Mouse (Mus musculus): ENCODE data around the gene Smco3. TPM values are rescaled to one million over a fixed set of nuclear protein-coding genes. Genes with fewer than 3 reads are reported as not detected.

Smco3 gene
- total RNA-seq, 1 experiment from 2014 or later, result not detected

DNA sequence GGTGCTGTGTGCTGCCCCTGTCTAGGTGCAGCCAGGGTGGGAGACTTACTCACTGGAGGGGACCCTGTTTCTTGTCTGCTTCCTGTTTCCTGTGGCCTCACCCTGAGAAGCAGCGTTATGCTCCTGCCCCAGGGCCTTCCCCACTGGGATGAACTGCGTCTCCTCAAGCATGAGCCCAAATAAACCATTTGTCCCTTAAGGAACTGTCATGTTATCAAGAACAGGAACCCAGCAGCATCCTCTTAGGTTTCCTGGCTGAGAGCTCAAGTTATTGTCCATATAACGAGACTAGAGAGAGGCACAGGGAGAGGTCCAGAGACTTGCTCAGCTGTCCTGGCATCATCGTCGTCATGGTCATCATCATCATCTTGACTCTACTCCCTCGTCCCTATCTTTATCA is 15.0 kb upstream of the Smco3 start:
- no peak for ATAC-seq (replicated peaks in 1 of 2; ENCODE audit: insufficient read depth in 1 of 2, low FRiP score in 2 of 2, low TSS enrichment in 1 of 2, low read depth in 1 of 2, poor library complexity in 2 of 2, severe bottlenecking in 2 of 2)

DNA sequence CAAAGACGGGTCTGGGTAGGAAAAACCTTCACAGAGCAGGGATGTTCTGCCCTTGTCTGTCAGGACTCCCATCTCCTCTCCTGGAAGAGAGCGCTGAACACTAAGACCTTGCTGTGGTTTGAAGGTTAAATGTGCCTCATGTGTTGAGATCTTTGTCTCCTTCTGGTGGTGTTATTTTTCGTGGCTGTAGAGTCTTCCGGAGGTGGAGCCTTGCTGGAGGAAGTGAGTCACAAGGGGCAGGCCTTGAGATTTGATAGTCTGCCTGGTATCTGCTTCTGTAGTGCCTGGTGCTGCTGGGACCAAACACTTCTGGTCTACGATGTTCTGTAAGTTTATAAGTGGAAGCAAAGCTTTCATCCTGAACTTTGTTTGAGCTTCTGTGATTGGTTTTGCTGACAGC is 13.7 kb upstream of the Smco3 start:
- ATAC-seq (replicated peaks in 1 of 2; ENCODE audit: insufficient read depth in 1 of 2, low FRiP score in 2 of 2, low TSS enrichment in 1 of 2, low read depth in 1 of 2, poor library complexity in 2 of 2, severe bottlenecking in 2 of 2), result no peak

DNA sequence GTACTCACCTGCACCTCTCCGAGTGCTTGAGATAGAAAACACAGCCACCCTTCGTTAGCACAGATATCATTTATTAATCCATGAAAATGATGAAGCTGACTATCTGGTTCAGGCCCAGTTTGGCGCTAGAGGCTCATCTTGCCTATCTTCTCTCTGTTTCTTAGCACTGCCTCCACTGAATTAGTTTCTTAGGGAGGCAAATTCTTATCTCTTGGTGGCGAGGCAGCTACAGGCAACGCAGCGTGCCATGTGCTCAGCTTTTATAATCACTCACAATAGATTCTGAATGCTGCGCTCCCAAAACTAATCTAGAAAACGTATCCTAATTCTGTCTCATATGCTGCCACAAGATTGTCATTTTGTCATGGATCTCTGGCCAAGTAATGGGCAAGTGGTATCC is 13.1 kb upstream of the Smco3 start:
- ATAC-seq (replicated peaks in 1 of 2; ENCODE audit: insufficient read depth in 1 of 2, low FRiP score in 2 of 2, low TSS enrichment in 1 of 2, low read depth in 1 of 2, poor library complexity in 2 of 2, severe bottlenecking in 2 of 2), result no peak; a peak in 1 of 4 replicates

DNA sequence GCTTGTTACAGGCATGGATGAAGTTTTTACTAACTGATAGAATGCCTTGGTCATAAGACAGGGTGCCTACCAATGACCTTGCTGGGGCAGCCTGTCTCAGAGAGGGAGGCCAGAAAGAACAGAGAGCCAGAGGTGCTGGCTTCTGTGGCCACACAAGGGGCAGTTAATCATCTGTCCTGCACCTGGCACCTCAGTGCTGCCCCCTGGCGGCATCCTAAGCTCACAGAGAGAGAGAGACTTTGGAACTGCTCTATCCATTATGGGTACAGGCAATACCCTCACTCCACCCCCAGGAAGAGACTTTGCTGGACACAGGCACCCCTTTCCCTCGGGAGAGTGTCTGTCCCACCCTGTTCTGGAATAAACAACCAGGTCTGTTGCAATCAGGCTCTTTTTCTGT is 12.5 kb upstream of the Smco3 start:
- peak; percentile 67 to 73 for ATAC-seq (replicated peaks in 1 of 2; ENCODE audit: insufficient read depth in 1 of 2, low FRiP score in 2 of 2, low TSS enrichment in 1 of 2, low read depth in 1 of 2, poor library complexity in 2 of 2, severe bottlenecking in 2 of 2)

DNA sequence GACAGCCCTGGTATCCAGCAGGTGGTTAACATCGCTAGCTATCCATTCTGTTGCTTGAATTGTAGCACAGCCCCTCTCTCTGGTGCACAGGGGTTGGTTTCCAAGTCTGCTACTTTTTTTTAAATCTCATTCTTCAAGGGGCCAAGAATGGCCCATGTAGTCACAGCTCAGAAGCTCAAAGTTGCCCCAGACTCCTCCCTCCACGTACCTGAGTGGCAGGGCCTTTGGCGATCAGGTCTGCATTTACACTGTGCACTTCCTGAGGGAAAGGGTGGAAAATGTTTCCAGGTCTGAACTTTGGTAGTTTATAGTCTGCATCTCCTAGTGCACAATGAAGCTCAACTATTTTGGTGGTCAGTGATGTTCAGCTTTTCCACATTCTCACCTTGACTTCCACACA is 12.0 kb upstream of the Smco3 start:
- ATAC-seq (replicated peaks in 1 of 2; ENCODE audit: insufficient read depth in 1 of 2, low FRiP score in 2 of 2, low TSS enrichment in 1 of 2, low read depth in 1 of 2, poor library complexity in 2 of 2, severe bottlenecking in 2 of 2), result no peak

DNA sequence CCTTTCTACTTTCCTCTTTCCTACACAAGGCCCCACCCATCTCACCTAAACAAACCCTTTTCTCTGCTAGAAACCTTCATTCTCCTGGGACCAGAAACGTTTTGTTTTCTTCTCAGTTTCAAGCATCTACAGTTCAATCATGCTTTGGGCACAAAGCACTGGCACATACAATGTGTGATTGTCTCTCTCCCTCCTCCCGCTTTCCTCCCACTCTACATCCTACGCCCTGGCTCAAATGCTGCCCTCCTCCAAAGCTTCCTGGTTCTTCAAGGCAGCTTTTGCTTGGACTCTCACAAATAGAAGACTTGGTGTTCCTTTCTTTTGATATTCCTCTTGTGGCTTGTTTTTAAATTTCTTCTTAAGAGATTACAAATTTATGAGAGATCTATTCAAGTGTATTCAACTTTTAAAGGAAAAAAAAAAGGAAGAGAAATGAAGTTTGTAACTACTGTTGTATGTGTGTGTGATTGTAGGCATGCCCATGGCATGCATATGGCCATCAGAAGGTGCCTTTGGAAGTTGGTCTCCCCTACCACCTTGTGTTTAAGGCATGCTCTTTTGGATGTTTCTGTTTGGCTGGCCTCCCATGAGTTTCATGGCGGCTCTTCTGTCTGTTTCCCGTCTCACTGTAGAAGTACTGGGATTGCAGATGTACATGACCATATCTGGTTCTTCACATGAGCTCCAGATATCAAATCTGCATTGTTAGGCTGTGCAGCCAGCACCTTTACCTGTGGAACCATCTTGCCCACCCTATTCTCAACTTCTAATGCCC is 10.6 kb upstream of the Smco3 start:
- ATAC-seq (replicated peaks in 1 of 2; ENCODE audit: insufficient read depth in 1 of 2, low FRiP score in 2 of 2, low TSS enrichment in 1 of 2, low read depth in 1 of 2, poor library complexity in 2 of 2, severe bottlenecking in 2 of 2), result no peak

DNA sequence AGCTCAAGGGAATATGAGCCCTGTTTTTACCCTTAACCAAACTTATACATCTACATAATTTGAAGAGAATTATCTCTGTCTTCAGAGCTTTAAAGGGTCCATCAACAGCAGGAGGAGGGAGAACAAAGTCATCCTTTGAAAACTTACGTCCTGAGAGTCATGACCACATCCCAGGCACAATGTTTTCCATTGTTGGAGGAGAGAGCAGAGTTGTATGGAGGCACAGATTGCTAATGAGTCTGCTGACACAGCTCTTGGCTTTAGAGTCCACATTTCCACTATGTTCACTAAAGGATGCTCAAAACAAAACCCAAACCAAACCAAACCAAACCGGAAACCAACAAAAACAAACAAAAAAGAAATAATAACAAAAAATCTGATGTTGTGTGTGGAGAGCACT is 9.7 kb upstream of the Smco3 start:
- ATAC-seq (replicated peaks in 1 of 2; ENCODE audit: insufficient read depth in 1 of 2, low FRiP score in 2 of 2, low TSS enrichment in 1 of 2, low read depth in 1 of 2, poor library complexity in 2 of 2, severe bottlenecking in 2 of 2), result no peak

DNA sequence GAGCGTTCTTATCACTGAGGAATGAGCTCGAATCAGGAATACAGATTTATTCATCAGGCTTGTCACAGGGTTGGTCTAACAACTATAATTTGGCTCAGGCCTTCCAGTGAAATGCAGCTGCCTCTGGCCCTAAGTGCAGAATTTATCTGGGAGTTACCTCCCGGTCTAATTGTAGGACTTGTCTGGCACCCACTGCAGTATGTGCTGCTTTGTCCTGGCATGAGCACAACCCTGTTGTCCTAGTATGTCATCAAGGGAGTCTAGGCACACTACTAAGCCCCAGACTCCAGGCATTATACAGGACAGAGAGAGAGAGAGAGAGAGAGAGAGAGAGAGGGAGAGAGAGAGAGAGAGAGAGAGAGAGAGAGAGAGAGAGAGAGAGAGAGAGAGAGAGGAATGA is 2.1 kb upstream of the Smco3 start:
- ATAC-seq (replicated peaks in 1 of 2; ENCODE audit: insufficient read depth in 1 of 2, low FRiP score in 2 of 2, low TSS enrichment in 1 of 2, low read depth in 1 of 2, poor library complexity in 2 of 2, severe bottlenecking in 2 of 2), result no peak

DNA sequence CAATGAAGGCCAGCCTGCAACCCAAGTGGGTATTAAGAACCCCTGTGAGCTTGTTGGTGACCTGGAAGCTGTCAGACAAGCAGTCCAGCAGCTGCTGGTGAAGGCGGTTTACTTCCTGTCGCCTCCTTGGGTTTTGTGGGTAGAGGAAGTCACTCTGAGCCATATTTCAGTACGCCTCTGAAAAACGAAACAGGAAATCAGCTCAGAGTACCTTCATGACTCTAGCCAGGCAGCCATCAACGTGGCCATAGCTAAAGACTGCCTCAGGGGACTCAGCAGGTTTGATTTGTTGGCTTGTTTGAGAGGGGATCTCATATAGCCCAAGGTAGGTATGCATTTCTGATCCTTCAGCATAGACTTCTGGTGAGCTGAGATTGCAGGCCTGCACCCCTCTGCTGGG is 3.5 kb downstream of the Smco3 start:
- ATAC-seq (replicated peaks in 1 of 2; ENCODE audit: insufficient read depth in 1 of 2, low FRiP score in 2 of 2, low TSS enrichment in 1 of 2, low read depth in 1 of 2, poor library complexity in 2 of 2, severe bottlenecking in 2 of 2), result no peak

DNA sequence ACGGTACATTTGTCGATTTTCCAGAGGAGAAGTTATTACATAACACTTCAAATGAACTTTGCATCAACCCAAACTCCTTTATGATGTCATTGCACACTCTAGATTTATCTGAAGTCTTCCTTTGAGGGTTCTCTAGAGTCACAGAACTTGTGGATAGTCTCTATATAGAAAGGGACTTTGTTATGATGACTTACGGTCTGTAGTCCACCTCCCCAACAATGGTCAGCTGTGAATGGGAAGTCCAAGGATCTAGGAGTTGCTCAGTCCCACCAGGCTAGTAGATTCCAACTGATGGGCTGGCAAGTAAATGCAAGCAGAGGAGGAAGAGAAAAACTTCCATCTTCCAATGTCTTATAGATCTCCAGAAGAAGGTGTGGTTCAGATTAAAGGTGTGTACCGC is 6.6 kb downstream of the Smco3 start:
- no peak for ATAC-seq (replicated peaks in 1 of 2; ENCODE audit: insufficient read depth in 1 of 2, low FRiP score in 2 of 2, low TSS enrichment in 1 of 2, low read depth in 1 of 2, poor library complexity in 2 of 2, severe bottlenecking in 2 of 2)

DNA sequence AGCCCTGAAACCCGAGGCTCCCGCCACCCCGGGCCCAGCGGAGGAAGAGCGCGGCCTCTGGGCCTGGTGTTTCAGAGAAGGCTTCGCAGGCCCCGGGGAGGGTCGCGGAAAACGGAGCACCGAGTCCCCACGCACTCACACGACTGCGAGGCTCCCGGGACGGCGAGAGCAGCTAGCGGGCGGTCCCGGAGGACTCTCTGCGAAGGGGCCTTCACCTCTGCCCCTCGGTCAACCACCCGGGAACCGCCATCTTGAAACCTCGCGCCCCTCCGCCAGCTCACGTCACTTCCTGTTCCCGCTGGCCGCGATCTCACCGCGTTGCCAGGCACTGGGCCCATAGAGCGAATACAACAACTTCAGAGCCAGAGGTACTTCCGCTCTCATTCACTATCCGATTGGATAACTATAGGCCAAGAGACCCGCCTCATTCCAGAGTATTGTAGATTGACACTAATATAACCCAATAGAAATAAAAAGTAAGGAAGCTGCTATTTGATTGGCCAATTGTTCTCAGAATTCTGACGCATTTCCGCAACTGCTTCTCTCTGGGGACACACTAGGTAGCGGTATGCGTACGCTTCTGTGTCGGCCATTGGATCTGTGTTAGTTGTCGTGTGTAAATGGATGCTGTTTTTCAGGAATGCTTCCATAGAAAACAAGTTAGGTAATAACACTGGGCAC is 7.2 kb downstream of the Smco3 start, which contains the start of gene Wbp11:
TSS of gene Wbp11 (minus strand) at position 353 of the 681 bp plus-strand sequence.
- ATAC-seq (replicated peaks in 1 of 2; ENCODE audit: insufficient read depth in 1 of 2, low FRiP score in 2 of 2, low TSS enrichment in 1 of 2, low read depth in 1 of 2, poor library complexity in 2 of 2, severe bottlenecking in 2 of 2), result peak; percentile 99 to 100

DNA sequence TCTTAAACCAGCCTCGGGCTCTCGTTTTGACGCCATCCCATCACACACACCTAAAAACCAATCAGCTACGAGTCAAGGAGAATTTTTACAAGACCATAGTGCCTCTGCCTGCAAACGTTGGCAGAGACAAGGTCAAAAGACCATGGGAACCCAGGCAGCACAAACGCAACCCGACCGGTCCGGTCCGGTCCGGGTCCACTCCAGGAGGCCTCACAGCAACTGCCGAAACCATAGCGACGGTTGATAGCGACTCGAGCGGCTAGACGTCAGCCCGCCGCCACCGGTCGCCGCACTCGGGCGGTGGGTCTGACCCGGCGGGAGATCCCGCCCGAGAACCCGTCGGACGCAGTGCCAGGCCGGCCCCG is 7.8 kb downstream of the Smco3 start, which contains the start of gene BC049715:
TSS of gene BC049715 (plus strand) at position 111 of the 365 bp plus-strand sequence.
- 0 out of 4 replicates have a peak, but pooled peaks of 1 of the 2 experiments have one; percentile 0 for ATAC-seq (replicated peaks in 1 of 2; ENCODE audit: insufficient read depth in 1 of 2, low FRiP score in 2 of 2, low TSS enrichment in 1 of 2, low read depth in 1 of 2, poor library complexity in 2 of 2, severe bottlenecking in 2 of 2)

DNA sequence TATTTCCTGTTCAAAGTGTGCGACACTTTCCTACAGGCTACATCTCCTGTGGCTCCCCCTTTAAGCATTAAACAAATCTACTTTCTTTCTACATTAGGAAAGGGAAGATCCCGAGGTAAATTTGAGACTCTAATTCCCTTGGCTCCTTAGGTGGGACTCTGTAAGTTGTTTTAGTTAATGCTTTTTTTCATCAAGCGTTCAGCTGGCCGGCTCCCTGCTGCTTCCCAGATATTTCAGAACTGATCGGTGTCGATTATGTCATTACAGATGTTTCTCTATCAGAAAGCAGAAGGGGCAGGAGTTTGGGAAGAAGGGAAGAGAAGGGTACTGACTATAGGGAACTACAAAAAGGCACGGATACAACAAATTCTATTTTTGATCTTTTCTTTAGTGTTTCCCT is 8.1 kb downstream of the Smco3 start:
- no peak for ATAC-seq (replicated peaks in 1 of 2; ENCODE audit: insufficient read depth in 1 of 2, low FRiP score in 2 of 2, low TSS enrichment in 1 of 2, low read depth in 1 of 2, poor library complexity in 2 of 2, severe bottlenecking in 2 of 2)

DNA sequence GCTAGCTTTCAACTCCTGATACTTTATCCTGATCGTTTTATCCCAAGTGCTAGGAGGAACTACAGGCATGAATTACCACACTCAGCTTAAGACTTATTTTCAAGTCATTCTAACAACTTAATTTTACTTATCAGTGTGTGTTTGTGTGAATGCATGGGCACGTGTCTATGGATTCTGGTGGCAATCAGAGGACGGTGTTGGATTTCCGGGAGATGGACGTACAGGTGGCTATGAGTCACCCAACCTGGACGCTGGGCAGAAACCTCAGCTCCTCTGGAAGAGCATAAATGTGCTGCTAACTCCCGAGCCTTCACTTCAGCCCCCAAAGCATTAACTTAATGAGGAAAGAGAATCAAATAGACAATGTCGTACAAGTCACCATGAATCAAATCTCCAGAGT is 10.3 kb downstream of the Smco3 start:
- ATAC-seq (replicated peaks in 1 of 2; ENCODE audit: insufficient read depth in 1 of 2, low FRiP score in 2 of 2, low TSS enrichment in 1 of 2, low read depth in 1 of 2, poor library complexity in 2 of 2, severe bottlenecking in 2 of 2), result no peak

DNA sequence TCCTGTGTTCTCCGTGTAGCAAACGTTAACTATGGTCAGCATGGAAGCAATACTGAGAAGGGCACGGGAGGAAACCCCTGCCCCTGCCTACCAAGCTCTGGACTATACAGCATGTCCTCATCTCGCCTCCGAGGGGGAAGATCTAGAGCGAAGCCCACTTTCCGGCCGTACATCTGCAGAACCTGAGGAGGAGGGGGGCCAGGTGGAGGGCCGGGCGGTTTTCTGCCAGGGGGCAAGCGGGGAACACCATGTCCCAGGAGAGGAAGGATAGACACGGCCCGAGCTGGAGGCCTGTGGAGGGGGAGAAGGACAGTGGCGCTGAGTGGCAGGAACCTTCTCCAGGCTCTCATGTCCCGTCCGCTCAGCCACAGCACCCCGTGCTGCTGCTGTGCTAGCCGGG is 14.2 kb downstream of the Smco3 start:
- no peak for ATAC-seq (replicated peaks in 1 of 2; ENCODE audit: insufficient read depth in 1 of 2, low FRiP score in 2 of 2, low TSS enrichment in 1 of 2, low read depth in 1 of 2, poor library complexity in 2 of 2, severe bottlenecking in 2 of 2)

DNA sequence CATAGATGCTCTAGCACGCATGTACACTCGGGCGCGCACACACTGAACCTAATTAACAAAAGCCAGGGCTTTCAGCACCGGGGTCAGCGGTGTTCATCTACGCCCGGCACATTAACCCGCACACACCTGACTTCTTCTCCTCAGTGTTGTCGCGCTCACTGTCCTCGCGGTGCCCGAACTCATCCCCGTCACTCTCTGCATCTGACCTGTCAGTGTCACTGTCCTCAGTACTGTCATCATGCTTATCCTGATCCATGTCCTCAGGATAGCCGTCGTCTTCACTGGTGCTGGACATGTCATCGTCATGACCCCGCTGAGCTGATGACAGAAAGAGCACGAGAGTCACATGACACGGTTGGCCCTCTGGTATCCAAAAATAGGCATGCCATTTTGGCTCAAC is 14.9 kb downstream of the Smco3 start:
- no peak for ATAC-seq (replicated peaks in 1 of 2; ENCODE audit: insufficient read depth in 1 of 2, low FRiP score in 2 of 2, low TSS enrichment in 1 of 2, low read depth in 1 of 2, poor library complexity in 2 of 2, severe bottlenecking in 2 of 2)

DNA sequence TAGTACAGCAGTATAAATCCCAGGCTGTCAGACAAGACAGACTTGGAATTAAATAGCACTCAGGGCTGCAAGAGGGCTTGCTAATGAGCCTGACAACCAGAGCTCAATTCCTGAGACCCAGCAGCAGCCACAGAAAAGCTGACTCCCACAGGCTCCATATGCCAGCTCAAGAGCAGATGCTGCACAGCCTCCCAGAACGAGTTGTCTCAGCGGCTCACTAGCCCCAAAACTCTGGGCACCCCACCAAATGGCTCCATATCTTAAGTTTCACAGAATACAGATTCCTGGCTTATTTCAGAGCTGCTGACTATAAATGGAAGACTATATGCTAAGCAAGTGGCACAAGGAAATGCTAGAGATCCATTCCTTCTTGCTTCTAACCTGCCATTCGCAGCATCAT is 17.7 kb downstream of the Smco3 start:
- no peak for ATAC-seq (replicated peaks in 1 of 2; ENCODE audit: insufficient read depth in 1 of 2, low FRiP score in 2 of 2, low TSS enrichment in 1 of 2, low read depth in 1 of 2, poor library complexity in 2 of 2, severe bottlenecking in 2 of 2)

DNA sequence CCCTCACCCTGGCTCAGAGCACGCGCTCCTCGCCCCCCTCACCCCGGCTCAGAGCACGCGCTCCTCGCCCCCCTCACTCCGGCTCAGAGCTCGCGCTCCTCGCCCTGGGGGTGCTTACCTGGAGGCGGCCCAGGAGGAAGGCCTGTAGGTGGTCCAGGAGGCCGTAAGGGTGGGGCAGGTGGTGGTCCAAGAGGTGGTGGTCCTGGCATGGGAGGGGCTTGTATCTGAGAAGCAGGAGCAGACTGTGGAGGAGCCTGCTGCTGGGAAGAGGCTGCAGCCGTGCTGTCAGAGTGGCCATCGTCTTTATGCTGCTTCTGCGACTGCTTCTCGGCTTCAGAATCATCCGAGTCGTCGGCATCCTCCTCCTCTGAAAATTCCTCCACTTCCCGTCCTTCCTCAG is 18.4 kb downstream of the Smco3 start:
- no peak for ATAC-seq (replicated peaks in 1 of 2; ENCODE audit: insufficient read depth in 1 of 2, low FRiP score in 2 of 2, low TSS enrichment in 1 of 2, low read depth in 1 of 2, poor library complexity in 2 of 2, severe bottlenecking in 2 of 2)

DNA sequence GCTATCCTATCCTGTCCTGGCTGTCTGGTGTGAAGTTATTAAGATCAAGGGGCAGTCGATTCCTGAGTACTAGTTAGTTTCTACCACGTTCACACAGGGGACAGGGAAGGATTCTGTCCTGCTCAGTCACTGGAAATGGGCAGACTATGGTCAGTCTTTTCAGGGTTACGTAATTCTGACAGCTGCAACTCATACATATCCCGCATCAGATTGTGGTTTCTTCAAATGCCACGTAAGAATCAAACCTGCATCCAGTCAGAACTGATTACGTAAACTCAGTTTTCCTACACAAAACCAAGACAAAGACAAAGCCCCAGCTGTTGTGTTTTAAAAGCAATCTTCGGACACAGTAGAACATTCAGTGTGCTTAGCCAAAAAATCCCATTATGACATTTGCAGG is 19.9 kb downstream of the Smco3 start:
- no peak for ATAC-seq (replicated peaks in 1 of 2; ENCODE audit: insufficient read depth in 1 of 2, low FRiP score in 2 of 2, low TSS enrichment in 1 of 2, low read depth in 1 of 2, poor library complexity in 2 of 2, severe bottlenecking in 2 of 2)

Measured in hematopoietic stem cell, adult 5-6 weeks (primary cell).